Mouse (Mus musculus): ENCODE data around the gene Abhd17c.

- TF ChIP-seq GATA1 (IDR thresholded peaks at IDR 0.05; ENCODE audit: borderline replicate concordance, low read length) (no peak), CTCF (IDR thresholded peaks at IDR 0.05; ENCODE audit: low read depth, low read length) (no peak), GATA2 (IDR thresholded peaks at IDR 0.05; ENCODE audit: borderline replicate concordance, low read depth, low read length) (no peak)
Observed at GRCm38 (mm10) chr7:84185196-84185595, 33.5 kb upstream of the Abhd17c start.
